Mouse (Mus musculus): ENCODE results near the gene Mgrn1. TPM values are rescaled to one million over a fixed set of nuclear protein-coding genes. Genes with fewer than 3 reads are reported as not detected.
A peak's percentile ranks its signal among the peaks of the same experiment; 100 is the strongest.

Mgrn1 gene
- total RNA-seq, 2 experiments from 2014 or later: 213 to 223 TPM

DNA sequence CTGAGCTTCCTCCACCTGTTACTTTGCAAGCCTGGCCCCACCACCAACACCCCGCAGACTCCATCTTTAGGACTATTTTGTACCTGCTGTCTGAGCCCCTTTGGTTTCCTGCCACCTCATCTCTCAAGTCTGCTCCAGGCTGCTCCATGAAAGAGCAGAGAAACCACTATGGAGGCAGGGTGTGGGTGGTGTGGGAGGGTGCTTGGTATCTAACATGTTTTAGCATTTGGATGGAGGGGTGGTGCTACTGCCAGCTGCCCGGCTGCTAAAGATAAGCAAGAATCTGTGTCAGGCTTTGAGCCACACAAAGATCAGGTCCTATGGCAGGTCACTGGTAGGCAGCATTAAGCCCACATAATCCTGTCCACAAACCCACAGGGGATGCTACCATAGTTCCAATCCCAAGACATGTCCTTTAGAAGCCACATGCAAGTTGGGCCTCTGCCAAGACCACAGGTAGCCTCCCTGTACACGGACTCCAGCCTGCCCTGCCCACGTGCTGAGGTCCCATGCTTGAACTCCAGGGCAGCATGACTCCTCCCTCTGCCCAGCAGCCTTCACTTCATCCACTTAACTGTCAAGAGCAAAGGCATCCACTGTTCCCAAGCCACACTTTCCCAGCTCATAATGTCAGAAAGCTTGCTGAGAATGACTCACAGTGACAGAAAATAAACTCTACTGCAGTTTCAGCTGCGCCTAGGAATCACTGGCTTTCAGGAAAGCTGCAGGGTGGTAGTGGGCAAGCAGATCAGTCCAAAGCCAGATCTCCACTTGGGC lies 92.4 kb downstream of the Mgrn1 start:
- peak; percentile 32 to 51 for DNase-seq (ENCODE audit: low spot score in 2 of 2)

- no peak for DNase-seq (ENCODE audit: low spot score in 2 of 2)
Measured at GRCm38 (mm10) chr16:4979755-4980380, 93.8 kb downstream of the Mgrn1 start.

DNA sequence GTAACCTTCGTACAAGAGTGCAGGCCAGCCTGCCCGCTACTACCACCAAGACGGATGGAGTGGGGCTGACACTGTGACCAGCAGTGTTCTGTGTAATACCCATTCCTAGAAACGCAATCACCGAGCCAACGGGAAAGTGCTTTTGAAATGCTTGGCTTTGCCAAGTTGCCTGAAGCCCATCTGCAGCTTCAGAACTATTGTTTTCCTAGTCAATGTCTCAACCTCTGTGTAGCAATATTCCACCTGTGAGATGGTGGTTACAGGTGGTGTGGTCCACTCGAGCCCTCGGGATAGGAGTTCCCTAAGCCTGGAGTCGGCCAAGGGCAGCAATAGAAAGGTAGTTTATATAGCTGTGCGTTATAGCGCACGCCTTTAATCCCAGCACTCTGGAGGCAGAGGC lies 98.7 kb downstream of the Mgrn1 start:
- DNase-seq (ENCODE audit: low spot score in 2 of 2): no peak

Other genes with a start within 250 kb of the Mgrn1 start
- gene Vasn, start 246.3 kb upstream of the Mgrn1 start, total RNA-seq (2021): 10 to 100 TPM; 11.5 to 11.6 TPM
- gene Dnaja3, start 246.3 kb upstream of the Mgrn1 start, total RNA-seq (2021): 10 to 100 TPM; 61.5 to 64.2 TPM
- gene Coro7, start 206.5 kb upstream of the Mgrn1 start, total RNA-seq (2021): 10 to 100 TPM; 78.4 to 85.4 TPM
- gene Nmral1, start 166.9 kb upstream of the Mgrn1 start, total RNA-seq (2021): 10 to 100 TPM; 11.2 to 11.6 TPM
- gene Hmox2, start 159.9 kb upstream of the Mgrn1 start, total RNA-seq (2021): 10 to 100 TPM; 85.7 to 89.9 TPM
- 100 to 1,000 TPM; 211 to 212 TPM for gene Cdip1, start 96.0 kb upstream of the Mgrn1 start, total RNA-seq (2021)
- gene 4930562C15Rik, start 50.8 kb upstream of the Mgrn1 start, total RNA-seq (2021): not detected
- 10 to 100 TPM; 86.5 to 95.6 TPM for gene Ubald1, start 5.9 kb upstream of the Mgrn1 start, total RNA-seq (2021)
- gene Nudt16l1, start 52.5 kb downstream of the Mgrn1 start, total RNA-seq (2021): 10 to 100 TPM; 65.9 to 71.0 TPM
- gene Anks3, start 78.0 kb downstream of the Mgrn1 start, total RNA-seq (2021): 10 to 100 TPM; 57.7 to 64.0 TPM
- not detected for gene Sept12, start 111.6 kb downstream of the Mgrn1 start, total RNA-seq (2021)
- not detected for gene Smim22, start 121.0 kb downstream of the Mgrn1 start, total RNA-seq (2021)
- gene Rogdi, start 127.3 kb downstream of the Mgrn1 start, total RNA-seq (2021): 100 to 1,000 TPM; 198 to 216 TPM
- 100 to 1,000 TPM; 139 to 149 TPM for gene Glyr1, start 163.6 kb downstream of the Mgrn1 start, total RNA-seq (2021)
- 10 to 100 TPM; 42.1 to 43.9 TPM for gene Ubn1, start 163.8 kb downstream of the Mgrn1 start, total RNA-seq (2021)
- gene Ppl, start 246.2 kb downstream of the Mgrn1 start, total RNA-seq (2021): 1 to 10 TPM; 2.1 to 2.6 TPM

All from left cerebral cortex, adult 18-20 months (tissue).